Mouse (Mus musculus) c-Kit-positive CD71-negative TER-119-negative erythroid progenitor cells, embryonic 14.5 days (primary cell): ENCODE measurements around the gene Hpcal4.
"Not testable (repeated sequence)": the region's sequence is repeated elsewhere in the genome, so short reads cannot be mapped to it uniquely, and the experiment has no call there.

Source experiments
- DNase-seq: peaks from one replicate; pipeline ENCODE4 v3.0.0-alpha.2; 2013; ENCODE audit warnings: low read depth

Hpcal4 gene

GRCm38 (mm10) chr4:123182328-123183238 is at the start of gene Hpcal4:
TSS of gene Hpcal4 (plus strand) at chr4:123183227.
- DNase-seq: no peak

DNA sequence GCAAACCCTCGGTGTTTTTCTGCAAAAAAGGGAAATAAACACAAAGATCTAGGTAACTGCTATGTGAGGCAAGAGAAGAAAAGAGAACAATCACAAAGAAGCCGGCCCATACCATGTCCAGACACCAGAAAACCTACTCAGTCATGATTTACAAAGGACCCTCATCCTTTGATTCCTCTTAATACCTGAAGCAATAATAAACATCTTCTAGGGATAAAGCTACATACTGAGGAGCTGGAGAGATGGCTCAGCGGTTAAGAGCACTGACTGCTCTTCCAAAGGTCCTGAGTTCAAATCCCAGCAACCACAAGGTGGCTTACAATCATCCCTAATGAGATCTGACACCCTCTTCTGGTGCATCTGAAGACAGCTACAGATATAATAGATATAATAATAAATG is 45.5 kb upstream of the Hpcal4 start:
- no peak for DNase-seq

DNA sequence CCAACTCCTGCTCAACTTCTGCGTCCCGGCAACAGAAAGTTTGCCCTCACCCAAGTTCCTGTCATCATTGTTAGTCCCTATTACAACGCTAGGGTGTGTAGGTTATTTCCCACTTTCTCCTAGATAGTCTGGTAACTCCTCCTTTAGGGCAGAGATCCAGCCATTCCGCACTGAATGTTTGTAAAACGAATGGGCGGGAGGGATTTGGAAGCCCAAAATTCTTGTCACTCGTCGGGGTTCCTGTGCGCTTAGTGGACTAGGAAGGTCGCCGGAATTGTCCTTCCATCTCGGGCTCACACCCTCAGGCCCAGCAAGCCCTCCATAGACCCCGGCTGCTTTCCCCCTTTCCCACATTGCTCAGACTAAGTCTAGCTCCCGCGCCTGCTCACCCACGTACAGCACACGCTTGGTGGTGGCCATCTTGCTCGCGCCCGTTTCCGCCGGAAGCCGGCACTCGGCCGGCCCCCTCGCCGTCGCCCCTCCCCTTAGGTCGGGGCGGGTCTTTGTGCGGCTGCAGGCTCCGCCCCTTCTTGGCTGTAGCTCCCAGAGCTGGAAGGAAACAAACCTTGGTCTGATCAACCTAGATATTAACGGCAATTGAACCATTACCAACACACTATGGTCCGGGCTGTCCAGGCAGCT is 43.4 kb upstream of the Hpcal4 start, which contains the start of gene Ppie:
TSS of gene Ppie (minus strand) at position 439 of the 642 bp plus-strand sequence.
- peak; percentile 71 for DNase-seq

DNA sequence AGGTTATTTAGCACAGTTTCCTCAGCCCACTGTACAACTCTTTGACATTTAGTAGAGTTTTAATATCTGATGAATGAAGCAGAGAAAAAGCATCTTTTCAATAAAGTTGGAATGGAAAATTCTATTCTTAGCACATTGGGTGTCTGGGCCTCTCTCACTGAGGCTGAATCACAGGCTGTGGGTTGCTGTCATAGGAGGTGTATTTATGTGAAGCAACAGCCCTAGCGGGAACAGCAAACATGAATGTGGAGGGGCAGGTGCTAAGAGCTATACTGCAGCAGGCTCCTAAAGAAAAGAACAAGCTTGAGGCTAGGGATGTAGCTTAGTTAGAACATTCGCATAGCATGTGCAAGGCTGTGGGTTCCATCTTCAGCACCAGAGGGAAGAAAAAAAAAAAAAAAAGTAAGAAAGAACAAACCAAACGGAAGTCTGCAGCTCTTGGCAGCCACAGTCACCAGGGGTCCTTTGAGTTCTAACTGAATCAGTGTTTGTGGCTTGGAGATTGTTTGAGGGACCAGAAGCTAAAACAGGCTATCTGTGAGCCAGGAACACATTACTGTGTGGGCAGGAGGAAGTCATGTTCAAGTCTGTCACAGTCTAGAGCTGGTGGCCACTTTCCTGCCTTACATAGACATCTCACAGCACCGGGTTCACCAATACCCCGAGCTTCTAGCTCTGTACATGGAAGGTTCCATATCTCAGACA is 35.4 kb upstream of the Hpcal4 start:
- DNase-seq: no peak

DNA sequence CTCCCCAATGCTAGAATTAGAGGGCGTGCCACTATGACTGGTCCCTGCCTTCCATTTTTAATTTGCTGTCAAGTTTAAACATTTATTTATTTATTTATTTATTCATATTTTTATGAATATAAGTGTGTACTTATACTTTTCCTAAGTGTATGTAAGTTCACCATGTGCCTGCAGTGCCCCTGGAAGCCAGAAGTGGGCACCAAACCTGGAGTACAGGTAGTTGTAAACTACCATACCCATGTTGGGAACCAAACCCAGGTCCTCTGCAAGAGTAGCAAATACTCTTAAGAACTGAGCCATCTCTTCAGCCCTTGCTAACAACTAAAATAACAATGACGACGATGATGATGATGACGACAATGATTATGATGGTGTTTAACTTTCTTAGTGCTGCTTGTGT is 31.0 kb upstream of the Hpcal4 start:
- DNase-seq: no peak

DNA sequence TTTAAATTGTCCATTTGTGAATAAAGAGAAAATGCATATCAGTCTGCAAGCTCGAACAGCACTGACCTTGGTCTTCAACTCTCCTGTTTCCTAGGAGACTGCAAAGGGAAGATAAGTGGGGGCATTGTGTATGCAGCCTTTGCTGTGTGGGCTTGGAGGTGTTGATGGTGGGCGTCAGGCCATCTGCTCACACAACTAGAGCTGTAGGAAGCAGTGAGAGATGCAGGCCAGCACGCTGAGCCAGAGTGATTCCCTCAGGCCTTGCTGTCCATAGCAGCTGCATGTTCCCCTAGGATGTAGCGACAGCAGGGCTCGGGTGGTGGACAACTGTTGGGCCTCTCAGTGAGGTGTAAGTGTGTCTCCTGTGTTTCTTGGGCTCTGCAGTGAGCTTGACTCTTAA is 30.1 kb upstream of the Hpcal4 start:
- DNase-seq: no peak

DNA sequence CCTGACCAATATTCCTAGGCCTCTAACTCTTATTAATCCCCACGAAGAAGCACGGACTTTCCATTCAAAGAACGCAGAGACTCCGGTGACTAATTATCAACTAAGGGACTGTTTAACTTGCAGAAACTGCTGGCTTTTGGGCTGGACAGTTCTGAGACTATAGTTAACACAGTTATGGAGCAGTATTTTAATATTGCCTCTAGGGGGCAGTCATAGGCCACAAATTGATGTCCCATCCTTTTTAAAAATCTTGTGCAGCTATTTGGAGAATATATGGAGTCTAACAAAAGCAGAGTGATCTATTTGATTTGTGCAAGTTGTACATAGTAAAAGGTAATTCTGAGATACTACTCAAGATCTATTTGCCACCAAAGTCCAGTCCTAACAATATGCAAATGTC is 28.0 kb upstream of the Hpcal4 start:
- DNase-seq: peak; percentile 51

GRCm38 (mm10) chr4:123155427-123155826 is 27.6 kb upstream of the Hpcal4 start:
- no peak for DNase-seq

DNA sequence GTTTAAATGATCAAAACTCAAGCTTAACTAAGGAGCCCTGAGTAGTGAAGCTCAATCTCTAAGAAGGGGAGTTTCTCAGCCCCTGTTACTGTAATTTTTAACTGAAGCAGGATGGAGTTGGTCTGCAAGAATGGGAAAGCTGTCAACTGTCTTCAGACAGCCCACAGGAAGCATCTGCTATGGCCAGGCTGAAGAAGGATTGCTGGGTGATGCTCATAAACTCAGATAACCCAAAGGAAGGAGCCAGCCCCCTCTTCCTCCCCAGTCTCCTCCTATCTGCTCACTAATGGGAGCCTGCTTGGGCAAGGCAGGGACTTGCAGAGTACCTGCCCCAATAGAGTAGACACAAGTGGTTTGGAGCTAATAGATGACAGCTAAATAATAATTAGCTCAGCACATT is 27.2 kb upstream of the Hpcal4 start:
- no peak for DNase-seq

DNA sequence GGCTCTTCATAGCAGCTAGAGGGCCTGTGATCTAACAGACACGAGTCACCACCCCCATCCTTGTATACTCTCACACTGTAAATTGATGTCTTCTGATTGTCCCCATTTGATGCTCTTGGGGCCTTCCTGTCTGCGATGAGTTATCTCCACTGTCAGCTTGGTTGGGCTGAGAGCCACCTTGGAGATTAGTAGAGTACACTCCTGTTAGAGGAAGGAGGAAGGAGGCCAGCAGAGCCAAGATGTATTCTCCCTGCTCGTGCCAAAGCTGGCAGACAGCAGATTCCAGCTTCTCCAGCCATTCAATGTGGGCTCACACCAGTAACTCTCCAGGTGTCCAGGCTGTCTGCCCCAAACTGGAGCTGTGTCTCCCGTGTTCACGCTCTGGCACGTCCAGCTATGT is 22.5 kb upstream of the Hpcal4 start:
- DNase-seq: no peak

- DNase-seq: not testable (repeated sequence)
Observed at GRCm38 (mm10) chr4:123161251-123161650, 21.8 kb upstream of the Hpcal4 start.

DNA sequence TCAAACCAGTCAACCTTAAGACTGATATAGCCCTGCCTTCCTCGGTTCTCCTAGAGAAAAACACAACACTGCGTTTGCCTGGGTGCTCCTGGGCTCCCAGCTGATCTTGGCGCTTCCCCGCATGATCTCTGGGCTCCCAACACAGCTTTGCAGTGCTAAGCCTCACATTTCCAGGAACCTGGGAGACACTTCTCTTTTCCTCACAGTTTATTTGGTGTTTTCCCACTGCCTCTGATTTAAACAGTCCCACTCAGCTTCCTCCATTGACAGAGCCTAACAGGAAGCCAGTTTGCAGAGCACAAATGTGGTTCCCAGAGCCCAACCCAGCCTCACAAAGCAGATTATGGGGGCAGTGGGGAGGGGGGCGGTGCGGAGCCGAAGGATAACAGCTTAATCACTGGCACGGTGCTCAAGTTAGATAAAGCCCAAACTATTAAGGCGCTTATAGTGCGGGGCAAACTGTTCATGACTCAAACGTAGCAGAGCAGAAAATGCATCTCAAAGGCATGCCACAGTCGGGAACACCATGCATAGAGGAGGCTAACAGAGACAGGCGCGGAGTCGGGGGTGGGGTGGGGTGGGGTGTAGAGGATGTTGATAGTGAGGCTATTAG is 20.6 kb upstream of the Hpcal4 start:
- DNase-seq: no peak

- DNase-seq: no peak
Observed at GRCm38 (mm10) chr4:123164157-123164556, 18.9 kb upstream of the Hpcal4 start.

GRCm38 (mm10) chr4:123171811-123172210 is 11.2 kb upstream of the Hpcal4 start:
- no peak for DNase-seq

DNA sequence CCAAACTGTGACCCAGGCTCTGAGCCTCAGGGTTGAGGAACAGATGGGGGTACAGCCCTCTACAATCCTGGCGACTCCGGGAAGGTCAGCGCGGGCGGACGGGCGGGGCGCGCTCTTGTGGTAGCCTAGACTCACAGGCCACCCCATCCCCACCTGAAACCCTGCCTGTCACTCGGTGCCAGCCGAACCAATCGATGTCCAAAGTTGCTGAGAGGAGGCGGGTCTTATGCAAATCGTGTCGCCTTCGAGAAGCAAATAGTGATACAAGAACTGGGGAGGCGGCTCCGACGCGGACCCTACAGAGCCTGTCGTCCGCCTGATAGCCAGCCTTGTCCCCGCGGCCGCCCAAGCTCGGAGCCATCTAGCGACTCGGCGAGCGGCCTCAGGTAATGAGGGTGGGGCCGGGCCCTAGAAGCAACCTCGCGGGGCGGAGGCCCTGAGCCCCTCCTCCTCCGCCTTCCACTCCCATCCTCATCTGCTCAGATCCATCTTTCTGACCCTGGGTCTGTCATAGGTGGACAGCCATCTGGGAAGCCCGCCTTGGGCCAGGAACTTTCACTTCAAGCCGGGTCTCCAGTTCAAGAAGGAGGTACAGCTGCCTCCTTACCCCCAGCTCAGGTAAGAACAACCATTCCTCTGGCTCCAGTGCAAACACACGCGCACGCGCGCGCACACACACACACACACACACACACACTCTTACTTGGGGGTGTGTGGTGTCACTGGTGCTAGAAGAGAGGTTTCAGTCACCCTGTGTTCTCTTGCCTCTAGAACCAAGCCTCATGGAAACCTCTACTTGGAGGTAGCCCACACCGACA is 421 bp downstream of the Hpcal4 start:
- no peak for DNase-seq

DNA sequence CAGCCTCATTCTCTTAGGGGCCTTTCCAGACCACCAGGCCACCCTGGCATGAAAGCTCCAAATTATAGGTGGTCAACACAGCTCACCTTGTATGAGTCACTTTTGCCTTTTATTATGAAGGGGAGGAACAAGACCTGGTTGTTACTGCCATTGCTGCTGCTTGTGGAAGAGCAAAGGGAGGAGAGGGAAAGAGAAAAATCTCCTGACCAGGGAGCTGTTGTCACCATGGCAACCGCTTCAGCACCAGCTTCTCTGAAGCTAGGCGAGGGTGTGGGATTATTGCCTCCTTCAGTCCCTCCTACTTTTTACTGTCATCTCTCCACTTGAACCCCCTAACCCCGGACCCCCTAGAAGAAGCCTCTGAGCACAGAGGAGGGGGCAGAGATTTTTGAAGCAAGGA is 1.8 kb downstream of the Hpcal4 start:
- DNase-seq: no peak

DNA sequence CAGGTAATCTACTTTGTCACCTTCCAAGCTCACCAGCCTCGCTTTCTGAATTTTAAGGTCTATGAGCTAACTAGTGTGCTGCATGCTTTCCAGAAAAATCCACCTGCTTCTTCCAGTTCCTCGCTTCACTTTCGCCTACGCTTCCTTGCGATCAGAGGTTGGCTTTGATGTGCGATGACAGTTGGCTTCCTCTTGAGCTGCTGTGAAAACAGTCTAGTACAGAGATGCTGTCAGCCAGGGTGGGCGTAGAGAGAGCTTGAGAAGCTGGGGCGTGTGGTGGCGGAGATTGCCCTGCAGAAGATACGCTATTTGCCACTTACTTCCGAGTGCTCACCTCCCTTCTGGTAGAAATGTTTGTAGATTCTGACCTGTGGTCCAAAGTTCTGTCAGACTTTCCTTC is 9.3 kb downstream of the Hpcal4 start:
- no peak for DNase-seq

- no peak for DNase-seq
Observed at GRCm38 (mm10) chr4:123193791-123194190, 10.8 kb downstream of the Hpcal4 start.

DNA sequence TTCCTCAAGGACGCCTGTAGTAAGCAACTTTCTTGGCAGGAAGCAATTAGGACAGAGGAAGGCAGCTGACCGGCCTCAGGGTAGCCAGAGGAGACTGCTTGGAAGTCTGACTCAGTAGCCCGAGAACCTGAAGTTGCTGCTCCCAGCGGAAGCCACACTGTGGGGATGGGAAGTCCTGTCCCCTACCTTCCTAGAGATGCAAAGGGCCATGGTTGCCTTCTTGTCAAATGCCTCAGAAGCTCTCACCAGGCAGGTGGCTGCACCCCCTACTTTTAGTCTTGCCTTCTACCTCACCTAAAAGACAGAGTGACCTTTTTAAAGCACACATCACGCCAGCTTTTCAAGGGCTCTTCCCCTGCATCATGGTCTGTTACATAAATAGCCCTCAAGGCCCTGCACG is 13.7 kb downstream of the Hpcal4 start:
- DNase-seq: no peak

DNA sequence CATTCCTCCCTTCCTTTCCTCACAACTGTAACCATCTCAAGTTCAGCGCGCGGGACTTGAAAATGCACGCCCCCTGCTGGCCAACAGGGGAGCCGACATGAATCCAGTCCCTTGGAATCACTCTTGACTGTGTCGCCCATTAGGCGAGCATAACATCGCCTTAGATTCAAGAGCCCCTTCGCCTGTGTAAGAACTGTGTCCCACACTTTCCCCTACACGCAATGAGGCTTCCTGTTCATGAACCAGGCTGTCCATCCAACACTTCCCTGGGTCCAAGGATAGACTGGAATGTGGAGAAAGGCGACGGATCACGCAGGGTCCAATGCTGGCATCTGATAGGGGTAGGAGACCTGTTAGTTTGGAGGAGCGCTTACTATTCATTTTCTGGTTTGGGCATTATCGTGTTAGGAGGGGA is 17.8 kb downstream of the Hpcal4 start:
- DNase-seq: peak; percentile 33
